Mouse (Mus musculus) cerebellum, adult 11-12 months (tissue): ENCODE results near the gene Tbx20.

Experiments used
- DNase-seq: peaks from one replicate; pipeline ENCODE4 v3.0.0; 2022

Gene Tbx20

DNA sequence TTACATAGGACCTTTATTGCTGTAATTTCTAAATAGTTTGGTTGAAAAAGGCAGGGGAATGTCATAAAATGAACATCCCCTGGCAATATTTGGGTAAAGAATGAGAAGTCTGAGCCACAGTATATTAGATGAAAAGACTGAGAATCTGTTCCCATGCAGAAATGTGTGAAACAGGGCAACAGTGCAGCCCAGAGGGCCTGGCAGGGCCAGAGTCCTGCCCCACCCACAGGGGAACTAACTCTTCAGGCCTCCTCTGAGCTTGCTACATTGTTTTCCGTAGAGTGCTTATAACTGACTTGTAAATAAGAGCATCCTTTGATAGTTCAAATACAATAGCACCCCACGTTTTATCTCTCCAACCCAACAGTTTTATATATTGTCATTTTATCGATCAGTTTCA lies 7.0 kb downstream of the Tbx20 start:
- no peak for DNase-seq

DNA sequence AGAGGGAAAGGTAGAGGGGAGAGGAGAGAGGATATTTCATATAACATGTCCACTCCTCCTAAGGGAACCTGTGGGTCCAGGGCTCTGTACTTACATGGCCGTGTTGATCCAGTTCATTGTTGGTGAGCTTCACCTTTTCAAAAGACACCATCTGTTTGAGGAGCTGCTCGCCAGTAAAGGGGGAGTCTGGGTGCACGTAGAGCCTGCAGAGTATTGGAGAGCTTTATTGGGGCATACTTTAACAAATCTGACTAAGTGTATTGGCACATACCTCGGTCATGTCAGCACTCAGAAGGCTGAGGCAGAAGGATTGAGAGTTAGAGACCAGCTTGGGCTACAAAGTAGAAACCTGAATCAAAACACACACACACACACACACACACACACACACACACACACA lies 8.5 kb downstream of the Tbx20 start:
- DNase-seq = no peak

DNA sequence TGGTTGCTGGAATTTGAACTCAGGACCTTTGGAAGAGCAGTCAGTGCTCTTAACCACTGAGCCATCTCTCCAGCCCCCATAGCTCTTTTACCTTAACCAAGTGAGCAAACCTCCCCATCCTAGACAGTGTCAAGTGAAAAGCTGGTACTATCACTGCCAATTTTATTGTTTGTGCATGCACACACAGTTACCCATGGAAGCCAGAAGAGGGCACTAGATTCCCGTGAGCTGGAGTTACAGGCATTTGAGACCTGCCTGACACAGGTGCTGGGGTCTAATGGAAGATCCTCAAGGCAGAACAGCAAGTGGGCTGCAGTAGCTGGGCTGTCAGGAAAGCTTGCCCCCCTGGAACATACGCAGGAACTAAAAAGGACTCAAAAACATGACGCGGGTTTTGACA lies 13.6 kb downstream of the Tbx20 start:
- DNase-seq = no peak

DNA sequence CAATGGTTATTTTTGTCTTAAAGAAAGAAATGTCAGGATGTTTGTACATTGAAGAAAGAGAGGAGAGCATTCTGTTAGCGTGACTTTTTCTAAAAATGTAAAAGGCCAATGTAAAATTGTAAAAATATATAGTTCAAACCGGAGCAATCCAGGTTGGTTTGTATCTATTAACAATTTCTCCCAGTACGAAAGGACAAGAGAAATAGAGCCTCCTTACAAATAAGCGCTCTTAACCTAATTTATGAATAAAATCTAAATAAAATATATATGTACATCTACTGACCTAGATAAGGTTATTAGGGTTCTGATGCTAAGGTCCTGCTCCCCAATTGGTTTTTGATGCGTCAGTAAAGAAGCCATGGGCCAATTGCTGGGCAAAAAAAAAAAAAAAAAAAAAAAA lies 29.1 kb downstream of the Tbx20 start:
- DNase-seq = no peak

DNA sequence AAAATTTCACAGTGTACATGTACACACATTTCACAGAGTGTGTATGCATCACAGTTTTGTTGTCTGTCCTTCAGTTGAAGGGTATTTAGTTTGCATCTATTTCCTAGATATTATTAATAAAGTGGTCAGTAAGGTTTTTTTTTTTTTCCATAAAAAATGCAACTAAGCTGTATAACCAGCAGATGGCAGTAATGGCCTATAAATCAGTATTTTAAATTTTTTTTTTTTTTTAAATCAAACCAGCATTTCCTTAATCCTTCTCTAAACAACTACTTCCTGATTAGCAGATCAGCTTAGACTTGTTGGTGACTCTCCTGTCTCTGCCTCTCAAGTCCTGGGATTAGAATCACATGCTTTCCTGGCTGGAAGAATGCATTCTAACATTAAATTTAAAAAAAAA lies 72.9 kb downstream of the Tbx20 start:
- no peak for DNase-seq

- DNase-seq = no peak
Measured at GRCm38 (mm10) chr9:24696405-24696778, 77.7 kb downstream of the Tbx20 start.

- no peak for DNase-seq
Measured at GRCm38 (mm10) chr9:24695700-24696404, 78.3 kb downstream of the Tbx20 start, which contains the start of gene Dpy19l2. Dpy19l2 (minus strand) TSS chr9:24696293.
